Mouse (Mus musculus) gastrocnemius, postnatal 10 days (tissue): ENCODE measurements around the gene Anapc2. TPM values are rescaled to one million over a fixed set of nuclear protein-coding genes. Genes with fewer than 3 reads are reported as not detected.

Source experiments
- DNase-seq: peaks from one replicate; pipeline ENCODE4 v3.0.0; 2021; ENCODE audit warnings: mixed read lengths
- total RNA-seq, 2 experiments: library from RNA; stranded (reverse); gene quantifications; 2 replicates each; pipeline ENCODE4 v1.2.3; 2021

The Anapc2 gene
- total RNA-seq, 2 experiments from 2014 or later, result 35.2 to 52.2 TPM

DNA sequence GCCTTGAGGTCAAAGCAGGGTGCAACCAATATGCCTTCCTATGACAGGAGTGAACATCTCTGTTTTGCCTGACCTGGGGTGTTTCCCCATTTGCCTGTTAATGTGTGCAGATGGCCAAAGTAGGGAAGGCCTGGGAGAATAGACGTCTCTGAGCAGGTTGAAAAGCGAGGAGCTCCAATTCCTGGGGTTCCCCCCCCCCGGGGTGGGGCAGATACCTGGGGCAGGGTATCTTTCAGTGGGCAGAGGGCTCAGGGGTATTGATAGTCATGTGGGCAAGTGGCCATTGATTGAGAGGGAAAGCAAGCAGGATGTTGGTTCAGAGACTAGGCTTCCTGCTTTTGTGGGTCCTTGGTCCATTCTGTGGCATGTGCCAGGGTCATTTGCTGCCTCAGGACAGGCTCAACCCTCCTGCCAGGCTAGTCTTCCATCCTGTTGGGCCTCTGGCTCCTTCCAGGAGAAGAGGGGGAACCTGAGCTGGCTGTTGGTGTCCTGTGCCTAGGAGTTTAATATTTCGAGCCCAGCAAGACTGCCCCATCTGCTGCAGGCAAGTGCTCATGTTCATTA is 4.5 kb upstream of the Anapc2 start:
- DNase-seq, result no peak

DNA sequence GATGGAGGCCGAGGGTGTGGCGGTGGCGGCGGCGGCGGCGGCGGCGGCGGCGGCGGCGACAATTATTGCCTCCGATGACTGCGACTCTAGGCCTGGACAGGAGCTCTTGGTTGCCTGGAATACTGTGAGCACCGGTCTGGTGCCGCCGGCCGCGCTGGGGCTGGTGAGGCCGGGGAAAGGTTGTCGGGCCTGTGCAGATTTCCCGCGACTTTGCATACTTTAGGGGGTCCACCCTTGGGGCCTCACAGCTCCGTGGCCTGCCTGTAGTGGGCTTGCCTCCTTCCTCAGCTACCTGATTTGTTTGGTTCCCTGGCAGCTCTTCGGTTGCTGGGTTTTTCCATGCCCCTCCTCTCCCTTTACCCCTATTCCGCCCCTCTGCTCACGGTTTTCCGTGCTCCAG is 237 bp downstream of the Anapc2 start:
- no peak for DNase-seq

DNA sequence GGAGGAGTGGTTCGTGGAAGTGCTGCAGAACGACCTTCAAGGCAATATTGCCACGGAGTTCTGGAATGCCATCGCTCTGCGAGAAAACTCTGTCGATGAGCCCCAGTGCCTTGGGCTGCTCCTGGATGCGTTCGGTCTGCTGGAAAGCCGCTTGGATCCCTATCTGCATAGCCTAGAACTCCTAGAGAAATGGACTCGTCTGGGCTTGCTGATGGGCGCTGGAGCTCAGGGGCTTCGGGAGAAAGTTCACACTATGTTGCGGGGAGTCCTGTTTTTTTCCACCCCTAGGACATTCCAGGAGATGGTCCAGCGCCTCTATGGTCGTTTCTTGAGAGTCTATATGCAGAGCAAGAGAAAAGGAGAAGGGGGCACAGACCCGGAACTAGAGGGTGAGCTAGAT is 732 bp downstream of the Anapc2 start:
- no peak for DNase-seq

DNA sequence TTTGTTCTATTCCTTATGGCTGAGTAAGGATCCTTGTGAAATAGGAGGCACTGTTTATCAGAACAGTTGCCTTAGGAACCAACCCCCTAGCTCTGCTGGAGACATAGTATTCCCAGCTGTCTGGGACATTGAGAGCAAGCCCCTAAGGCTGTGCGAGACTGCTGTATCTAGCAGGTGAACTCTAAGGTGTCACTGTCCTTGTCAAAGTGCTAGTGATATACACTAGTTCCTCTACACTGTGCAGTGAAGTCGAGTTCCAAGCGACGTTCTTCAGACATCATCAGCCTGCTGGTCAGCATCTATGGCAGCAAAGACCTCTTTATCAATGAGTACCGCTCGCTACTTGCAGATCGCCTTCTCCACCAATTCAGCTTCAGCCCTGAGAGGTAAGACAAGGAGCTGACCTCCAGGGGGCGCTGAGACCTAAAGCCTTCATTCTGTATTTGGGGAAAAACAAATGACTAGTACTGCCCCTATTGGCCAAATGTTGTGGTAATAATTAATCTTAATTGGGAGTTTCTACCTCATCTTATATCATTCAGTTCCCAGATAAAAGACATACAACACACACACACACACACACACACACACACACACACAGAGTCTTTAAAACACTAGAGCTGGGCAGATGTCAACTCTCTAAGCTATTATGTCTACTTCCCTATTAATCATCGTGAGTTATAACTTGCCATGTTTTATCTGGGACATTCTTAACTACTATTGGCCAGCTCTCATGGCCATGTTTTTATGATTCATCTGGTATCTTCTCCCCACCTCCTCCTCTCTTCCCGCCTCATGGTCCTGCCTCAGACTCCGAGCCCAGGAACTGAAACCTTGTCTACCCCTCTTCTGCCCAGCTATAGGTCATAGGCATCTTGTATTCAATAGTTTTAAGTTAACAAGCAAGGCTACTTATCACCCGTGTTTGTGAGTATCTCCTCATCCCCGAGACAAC is 6.9 kb downstream of the Anapc2 start:
- DNase-seq, result peak; percentile 85

DNA sequence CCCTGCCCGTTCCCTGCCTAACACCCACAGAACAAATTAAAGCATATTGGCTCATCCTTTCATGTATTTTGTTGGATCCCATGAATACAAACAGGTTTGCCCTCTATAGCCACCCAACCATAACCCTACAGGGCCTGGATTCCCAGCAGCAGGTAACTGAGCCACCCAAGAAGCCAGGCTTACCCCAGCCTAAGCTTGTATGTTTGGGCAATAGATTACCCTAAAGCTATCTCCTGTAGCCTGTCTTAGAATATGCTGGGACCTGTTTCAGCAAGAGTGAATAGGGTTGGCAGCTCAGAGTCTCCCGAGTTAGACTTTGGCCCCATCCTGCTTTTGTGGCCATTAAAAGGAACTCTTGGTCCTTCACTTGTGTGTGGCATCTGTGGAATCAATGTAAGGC is 13.3 kb downstream of the Anapc2 start:
- DNase-seq, result no peak

DNA sequence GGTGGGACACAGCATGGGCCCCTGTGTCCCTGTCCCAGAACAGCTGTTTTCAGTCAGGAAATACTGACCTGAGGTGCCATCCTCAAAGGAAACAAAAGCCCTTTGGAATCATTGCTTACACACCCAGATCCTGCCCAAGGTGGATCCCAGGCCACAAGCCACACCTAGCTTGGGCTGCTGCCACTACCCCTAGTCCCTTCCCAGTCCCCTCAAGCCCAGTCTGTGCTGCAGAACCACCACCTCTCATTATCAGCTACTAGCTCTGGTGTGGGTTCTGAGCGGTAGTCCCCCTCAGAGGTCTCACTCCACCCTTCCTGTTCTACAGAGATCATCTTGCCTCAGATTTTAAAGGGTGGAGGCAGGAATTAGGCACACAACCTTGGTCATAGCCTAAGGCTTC is 14.0 kb downstream of the Anapc2 start:
- no peak for DNase-seq

DNA sequence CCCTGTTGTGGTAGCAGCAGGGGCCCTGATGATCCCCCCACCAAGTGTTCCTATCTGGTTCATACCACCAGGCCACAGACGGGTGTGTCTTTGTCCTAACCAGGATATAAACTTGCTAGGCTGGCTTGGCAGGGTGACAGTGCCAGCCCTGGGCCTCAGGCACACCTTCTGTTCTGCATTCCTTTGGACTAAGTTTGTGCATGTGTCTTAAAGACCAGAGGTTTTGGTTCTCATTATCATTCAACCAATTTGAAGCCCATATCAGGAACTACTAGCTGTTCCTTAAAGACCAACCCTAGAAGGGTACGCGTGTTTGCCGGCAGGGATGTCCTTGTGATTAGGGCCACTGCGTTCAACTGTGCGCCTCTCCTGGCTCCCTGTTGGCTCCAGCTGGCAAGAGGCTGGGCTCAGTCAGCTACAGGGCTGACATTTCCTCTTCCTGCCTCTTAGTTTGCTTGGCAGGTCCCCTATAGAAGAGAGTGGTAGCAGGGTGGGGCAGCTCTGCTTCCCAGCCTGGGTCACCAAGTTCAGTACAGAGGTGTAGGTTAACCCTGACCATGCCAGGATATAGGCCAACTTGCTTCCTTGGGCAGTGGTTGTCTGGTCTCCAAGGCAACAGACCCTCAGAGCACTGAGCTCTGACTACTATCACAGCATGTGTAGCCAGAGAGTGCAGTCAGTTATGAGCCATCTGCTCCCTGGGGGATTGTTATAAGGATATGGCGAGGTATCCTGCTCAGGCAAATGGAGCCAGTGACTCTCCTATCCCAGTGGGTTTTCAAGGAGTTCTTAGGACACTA is 14.8 kb downstream of the Anapc2 start:
- no peak for DNase-seq

DNA sequence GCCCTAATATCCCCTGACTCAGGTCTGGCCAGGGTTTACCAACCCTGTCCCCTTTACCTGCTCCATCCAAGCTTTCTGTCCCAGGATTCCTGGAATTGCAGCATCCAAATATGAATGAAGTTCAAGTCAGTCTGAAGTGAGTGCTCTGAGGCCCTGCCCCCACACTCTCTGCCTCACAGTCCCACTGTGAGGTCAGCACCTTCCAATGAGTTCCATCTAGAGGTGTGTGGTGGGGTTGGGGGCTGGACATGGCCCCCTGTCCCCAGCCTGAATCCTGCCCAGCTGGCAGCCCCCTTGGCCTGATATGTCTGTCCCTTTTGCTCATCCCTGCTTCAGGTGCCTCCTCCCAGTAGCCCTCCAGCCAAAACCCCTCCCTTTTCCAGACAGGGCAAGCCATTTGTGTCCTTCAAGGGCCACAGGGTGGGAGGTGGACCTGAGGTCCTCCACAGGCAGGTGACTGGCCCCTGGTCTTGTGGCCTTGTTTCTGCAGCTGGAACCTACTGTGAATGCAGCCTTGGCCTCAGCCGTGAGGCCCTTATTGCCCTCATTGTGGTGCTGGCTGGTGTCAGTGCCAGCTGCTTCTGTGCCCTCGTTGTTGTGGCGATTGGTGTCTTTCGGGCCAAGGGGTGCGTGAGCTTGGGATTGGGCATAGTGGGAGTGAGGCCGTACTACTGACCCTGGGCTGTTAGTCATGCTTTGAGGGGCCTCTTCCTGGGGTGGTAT is 15.8 kb downstream of the Anapc2 start, which contains the start of gene Tmem210:
Tmem210 (plus strand) TSS at position 219 of the 723 bp plus-strand sequence.
- no peak for DNase-seq

DNA sequence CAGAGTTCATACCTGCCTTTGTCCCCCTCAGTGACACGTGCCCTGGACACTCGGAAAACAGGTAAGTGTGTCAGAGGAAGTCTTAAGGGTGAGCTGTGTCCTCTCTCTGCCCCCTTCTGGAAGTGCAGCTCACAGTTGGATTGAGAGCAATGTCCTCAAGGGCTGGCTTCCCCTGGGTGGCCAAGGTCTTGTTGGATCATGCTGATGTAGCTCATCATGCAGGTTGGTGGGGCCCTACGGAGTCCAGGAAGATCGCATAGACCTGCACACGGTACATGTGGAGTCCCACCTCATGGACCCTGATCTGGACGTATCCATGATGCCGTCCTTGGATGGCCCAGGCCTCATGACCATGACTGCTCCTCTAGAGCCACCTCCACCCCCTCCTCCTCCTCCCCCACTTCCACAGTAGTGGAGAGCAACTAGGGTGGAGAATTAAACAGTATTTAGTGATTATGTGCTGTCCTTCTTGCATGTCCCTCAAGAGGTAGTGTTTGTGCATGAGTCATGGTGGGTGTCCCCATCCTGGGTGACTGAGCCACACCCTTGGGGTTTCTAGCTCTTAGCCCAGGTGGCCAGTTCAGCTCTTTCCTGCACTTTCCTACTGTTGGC is 16.6 kb downstream of the Anapc2 start:
- no peak for DNase-seq

DNA sequence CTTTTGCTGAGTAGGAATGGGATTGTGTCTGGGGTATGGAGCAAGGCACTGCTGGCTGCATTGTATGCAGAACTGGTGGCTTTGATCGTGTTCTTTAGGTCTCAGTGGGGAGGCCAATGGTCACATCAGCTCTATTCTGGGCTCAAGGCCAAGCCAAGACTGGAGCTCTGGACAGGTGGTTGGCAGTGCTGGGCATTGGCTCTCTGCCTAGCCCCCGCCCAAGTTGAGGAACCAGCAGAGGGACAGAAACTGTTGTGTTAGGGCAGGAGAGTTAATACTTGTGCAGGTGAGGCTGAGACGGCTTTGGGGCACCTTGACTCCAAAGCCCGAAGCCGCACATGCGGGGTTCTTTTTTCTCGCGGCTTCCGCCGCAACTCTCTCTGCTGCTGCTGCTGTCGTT is 17.4 kb downstream of the Anapc2 start, which contains the start of gene Lrrc26:
Lrrc26 (plus strand) TSS at position 265 of the 400 bp plus-strand sequence.
- peak; percentile 44 for DNase-seq

DNA sequence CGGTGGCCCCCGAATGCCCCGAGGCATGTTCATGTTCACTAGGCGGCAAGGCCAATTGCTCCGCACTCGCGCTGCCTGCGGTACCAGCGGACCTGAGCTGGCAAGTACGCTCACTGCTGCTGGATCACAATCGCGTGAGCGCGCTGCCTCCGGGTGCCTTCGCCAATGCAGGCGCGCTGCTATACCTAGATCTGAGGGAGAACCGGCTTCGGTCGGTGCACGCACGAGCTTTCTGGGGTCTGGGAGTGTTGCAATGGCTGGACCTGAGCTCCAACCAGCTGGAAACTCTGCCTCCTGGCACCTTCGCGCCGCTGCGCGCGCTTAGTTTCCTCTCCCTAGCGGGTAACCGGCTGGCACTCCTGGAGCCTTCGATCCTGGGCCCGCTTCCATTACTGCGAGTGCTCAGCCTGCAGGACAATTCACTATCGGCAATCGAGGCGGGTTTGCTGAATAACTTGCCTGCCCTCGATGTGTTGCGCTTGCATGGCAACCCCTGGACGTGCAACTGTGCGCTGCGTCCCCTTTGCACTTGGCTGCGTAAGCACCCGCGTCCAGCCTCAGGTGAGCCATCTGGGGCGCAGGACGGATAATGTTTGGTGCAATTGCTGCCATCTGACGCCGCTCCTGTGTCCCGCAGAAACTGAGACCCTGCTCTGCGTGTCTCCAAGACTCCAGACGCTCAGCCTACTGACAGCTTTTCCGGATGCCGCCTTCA is 18.0 kb downstream of the Anapc2 start:
- DNase-seq, result no peak

DNA sequence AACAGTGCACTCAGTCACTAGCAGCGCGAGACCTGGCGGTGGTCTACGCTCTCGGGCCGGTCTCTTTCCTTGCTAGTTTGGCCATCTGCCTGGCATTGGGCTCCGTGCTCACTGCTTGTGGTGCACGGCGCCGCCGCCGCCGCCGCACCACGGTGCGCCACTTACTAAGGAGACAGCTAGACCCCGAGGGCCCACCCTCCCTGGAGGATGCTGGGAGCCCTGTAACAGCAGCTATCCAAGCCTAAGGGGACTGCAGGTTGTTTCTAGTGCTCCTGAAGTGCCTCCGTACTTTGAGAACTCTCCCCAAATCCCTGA is 18.5 kb downstream of the Anapc2 start:
- DNase-seq, result no peak

DNA sequence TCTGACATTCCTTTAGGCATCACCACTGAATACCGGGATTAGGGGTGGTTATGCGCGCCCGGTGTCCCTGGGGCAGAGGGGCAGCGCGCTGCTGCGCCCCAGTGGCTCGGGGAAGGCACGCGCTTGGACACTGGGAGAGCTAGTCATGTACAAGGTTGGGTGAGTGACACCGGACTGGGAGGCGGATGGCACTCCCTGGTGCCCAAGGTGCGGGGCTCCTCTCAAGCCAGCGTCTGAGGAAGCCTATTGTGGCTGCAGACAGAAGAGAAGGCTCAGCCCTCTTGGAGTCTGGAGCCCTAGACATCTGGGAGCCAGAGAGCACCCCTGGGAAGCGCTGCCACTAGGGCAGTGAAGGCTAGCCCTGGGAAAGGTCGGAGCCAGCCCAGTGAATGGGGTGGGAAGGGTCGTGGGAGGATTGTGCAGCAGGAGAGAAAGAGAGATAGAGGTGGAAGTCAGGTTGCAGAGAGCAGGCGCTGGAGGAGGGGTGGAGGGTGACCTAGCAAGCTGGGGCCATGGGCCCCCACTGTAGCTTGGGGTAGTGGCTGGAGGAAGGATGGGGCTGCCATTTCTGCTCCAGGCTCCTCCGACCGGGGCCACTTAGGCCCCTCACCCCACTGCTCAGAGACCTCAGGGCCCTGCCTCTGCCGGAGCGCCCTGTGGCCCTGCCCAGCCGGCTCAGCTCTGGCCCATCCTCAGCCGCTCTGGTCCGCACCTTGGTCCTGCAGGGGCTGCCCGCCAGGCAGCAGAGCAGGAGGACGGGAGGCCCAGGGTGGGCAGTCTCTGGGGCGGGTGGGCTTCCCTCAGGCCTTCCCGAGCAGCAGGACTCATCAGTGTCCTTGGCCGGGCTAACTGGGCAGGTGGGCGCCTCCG is 19.1 kb downstream of the Anapc2 start:
- DNase-seq, result no peak

DNA sequence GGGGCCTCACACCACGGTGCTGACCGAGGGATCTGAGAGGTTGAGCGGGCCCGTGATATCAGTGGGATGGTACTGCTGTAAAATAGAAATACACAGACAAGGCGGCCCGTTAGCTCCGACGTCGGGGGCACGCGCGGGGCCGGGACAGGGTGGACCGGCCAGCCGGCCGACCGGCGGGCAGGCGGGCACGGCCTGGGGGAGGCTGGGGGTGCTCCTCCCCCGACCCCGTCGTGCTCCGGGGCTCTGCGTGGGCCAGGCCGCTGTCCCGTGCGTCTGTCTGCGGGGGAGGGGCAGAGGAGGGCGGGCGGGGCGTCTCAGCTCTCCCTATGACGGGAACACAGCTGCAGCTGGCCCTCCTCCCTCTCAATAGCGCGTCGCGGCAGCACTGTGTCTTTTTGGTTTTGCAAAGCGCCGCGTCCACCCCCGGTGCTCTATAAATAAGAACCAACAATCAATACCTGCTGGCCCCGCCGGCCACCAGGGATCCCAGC is 19.8 kb downstream of the Anapc2 start:
- peak; percentile 34 for DNase-seq

DNA sequence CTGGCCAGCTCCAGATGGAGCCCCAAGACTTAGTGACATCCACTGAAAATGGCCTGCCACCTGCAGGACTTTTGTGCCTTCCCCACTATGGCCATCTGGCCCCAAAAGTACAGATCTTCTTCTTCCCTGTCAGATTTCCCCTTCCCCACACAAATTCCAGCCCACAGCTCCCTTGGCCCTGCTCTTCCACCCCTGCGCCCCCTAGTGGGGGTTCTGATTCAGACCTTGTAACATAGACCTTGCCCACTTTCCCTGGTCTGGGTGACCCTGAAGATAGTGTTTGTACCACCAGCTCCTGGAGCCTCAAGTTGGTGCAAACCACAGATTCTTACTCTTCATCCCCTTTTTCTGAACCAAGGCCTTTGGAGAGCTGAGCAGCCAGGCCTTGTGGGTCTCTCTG is 20.6 kb downstream of the Anapc2 start:
- peak; percentile 90 for DNase-seq

DNA sequence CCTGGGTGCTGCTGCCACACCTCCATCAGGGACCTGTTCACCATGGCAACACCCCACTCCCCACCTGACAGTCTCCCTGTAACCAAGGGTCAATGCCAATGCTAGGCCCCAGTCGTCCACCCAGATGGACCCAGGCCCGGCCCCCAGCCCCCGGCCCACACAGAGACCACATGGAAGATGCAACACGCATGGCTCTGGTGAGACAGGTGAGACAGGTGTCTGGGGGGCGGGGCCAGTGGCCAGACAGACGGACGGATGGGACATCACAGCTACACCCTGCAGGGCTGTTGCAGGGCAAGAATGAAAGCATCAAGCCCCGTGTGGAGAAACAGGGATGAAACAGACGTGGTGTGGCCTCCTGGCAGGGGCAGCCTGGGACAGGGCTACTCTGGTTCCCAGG is 21.4 kb downstream of the Anapc2 start:
- DNase-seq, result no peak

DNA sequence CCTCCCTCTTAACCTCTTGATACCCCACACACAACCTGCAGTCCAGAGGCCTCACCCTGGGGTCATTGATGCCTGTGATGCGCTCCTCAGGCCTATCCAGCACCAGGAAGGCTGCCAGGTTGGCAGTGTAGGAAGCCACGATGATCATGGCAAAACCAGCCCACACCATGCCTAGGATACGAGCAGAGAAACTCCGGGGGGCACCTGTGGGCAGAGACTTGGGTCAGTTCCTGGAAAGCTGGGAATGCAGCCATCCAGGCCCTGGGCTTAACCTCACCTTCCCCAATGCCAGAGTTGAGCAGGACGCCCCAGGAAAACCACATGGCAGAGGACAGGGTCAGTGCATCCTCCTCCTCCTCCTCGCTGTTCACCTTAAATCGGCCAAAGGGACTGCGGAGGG is 24.8 kb downstream of the Anapc2 start:
- DNase-seq, result no peak

DNA sequence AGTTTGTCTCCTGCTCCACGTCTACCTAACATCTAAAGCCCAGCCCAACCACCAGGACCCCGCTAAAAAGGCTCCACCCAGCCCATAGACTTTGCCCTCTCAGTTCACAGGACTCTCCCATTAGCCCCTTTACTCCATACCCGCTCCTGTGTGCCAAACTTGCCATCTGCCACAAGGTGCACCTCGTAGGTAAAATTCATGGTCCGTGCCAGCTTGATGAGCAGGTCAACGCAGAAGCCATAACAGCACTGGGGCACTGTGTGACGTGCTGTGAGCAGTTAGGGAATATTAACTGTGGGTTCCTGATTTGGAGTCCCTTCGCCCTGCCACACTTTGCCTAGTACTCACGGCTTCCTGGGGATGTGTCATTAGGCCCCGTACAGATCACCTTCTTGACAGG is 25.8 kb downstream of the Anapc2 start:
- no peak for DNase-seq

DNA sequence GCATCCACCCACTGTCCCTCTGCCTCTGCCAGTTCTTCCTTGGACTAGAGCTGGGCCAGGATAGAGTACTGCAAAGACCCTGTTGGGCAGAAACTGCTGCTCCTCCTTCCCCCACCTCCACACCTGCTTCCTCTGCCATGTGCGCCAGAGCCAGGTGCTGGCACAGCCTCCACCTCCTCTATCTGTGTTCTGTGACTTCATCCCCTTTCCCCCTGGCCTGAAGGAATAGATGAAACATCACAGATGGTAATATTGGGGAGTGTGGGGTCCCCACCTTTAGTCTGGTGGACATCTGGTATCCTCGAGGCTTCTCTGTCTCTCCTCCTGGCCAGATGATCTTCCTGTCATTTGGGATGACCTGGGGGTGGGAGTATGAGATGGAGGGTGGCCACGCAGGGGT is 31.2 kb downstream of the Anapc2 start:
- no peak for DNase-seq
